Mouse (Mus musculus): ENCODE measurements at regions not wholly inside any gene's neighbourhood (a gene's known extent, or its start where the extent isn't known, plus 50 kb on each side); places are given as distances from the start of the nearest gene placed in this dataset.

- TF ChIP-seq POLR2A (IDR thresholded peaks at IDR 0.05; ENCODE audit: borderline replicate concordance, insufficient read depth, low read length) (no peak), CTCF (IDR thresholded peaks at IDR 0.05; ENCODE audit: borderline replicate concordance, insufficient read depth, low read depth, low read length) (no peak)
These were observed 534.5 kb upstream of the Pitx2 start for GRCm38 (mm10) chr3:128665184-128665583.
